Mouse (Mus musculus): ENCODE measurements around the gene Dnajb13. TPM values are rescaled to one million over a fixed set of nuclear protein-coding genes. Genes with fewer than 3 reads are reported as not detected.

The Dnajb13 gene
- polyA plus RNA-seq, 1 experiment from 2014 or later = 0.14 TPM

DNA sequence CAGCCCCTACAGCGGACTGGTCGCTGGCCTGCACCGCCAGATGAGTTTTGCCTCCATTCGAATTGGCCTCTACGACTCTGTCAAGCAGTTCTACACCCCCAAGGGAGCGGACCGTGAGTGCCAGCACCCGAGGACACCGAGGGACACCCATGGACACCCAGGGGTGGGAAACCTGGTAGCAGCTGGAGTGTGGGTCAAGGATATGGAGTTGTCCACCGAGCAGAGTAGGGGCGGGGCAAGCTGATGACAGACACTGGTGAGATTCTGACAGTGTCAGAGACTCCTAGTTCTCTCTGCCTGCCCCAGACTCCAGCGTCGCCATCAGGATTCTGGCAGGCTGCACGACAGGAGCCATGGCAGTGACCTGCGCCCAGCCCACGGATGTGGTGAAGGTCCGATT is 34.6 kb downstream of the Dnajb13 start:
- no peaks in the 10 kb centered on the region for H3K4me1 ChIP-seq
- H3K4me3 ChIP-seq = no peak overlapping the region
- H3K4me2 ChIP-seq (replicated peaks) = no peak overlapping the region
- H3K36me3 ChIP-seq = no peaks in the 10 kb centered on the region
- ATAC-seq (ENCODE audit: insufficient number of reproducible peaks, insufficient read depth, low FRiP score, low TSS enrichment) = no peak
- WGBS = 80% methylated on average over 17 of the region's 17 CpGs
- H3K9ac ChIP-seq = no peak overlapping the region
- H3K27ac ChIP-seq = no peak overlapping the region
- H3K27me3 ChIP-seq = no peaks in the 10 kb centered on the region
- H3K9me3 ChIP-seq = no peaks in the 10 kb centered on the region

DNA sequence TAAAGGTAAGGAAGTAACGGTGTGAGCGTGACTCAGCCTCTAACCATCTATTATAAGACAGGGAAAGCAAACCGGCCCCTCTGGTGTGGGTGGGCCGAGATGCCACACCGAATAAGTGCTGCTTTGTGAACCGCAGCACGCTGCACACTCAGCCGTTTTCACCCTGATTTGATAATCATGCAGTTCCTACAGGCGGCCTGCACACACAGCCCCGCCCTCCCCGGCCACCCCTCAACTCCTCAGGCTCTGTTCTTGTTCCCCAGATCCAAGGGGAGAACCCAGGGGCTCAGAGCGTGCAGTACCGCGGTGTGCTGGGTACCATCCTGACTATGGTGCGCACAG is 35.0 kb downstream of the Dnajb13 start:
- Histone ChIP-seq H3K4me1 (no peaks in the 10 kb centered on the region), H3K4me3 (no peak overlapping the region), H3K9me3 (no peaks in the 10 kb centered on the region), H3K27ac (no peak overlapping the region), H3K9ac (0 out of 2 replicates have a peak overlapping the region, but pooled peaks have one; percentile 8), H3K36me3 (no peaks in the 10 kb centered on the region), H3K4me2 (replicated peaks) (no peak overlapping the region), H3K27me3 (no peaks in the 10 kb centered on the region)
- no peak for ATAC-seq (ENCODE audit: insufficient number of reproducible peaks, insufficient read depth, low FRiP score, low TSS enrichment)
- WGBS = 70% methylated on average over 15 of the region's 15 CpGs

DNA sequence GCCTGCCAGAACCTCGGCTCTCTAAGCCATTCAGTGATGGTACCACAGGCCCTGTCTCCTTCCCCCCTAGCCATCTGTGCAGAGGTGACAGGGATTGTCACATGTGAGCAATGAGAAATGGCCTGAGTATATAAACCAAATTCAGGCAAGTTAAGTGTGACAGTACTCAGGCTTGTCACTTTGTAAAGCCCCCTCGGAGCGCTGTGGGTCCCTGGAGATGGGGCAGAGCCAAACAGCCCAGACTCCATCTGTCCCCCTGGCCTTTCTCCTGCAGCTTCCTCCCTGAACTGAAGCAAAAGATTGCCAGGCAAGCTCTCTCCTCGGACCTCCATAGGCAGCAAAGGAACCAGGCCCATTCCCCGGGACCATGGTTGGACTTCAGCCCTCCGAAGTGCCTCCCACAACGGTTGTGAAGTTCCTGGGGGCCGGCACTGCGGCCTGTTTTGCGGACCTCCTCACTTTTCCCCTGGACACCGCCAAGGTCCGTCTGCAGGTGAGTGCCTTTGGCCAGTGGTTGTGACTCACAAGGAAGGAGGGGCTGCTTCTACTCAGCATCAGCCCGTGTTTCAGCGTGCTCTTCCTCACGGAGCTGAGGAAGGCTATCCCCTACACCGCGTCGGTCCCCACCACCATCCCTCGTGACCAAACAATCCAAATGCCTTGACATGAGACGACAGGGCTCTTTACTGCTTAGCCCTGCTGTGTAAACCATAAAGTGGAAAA is 35.5 kb downstream of the Dnajb13 start:
- H3K4me2 ChIP-seq (replicated peaks) = no peak overlapping the region
- 0 out of 2 replicates have a peak overlapping the region, but pooled peaks have one; percentile 8 for H3K9ac ChIP-seq
- H3K4me3 ChIP-seq = no peak overlapping the region
- no peaks in the 10 kb centered on the region for H3K9me3 ChIP-seq
- H3K27me3 ChIP-seq = no peaks in the 10 kb centered on the region
- H3K36me3 ChIP-seq = no peaks in the 10 kb centered on the region
- WGBS = 82% methylated on average over 20 of the region's 20 CpGs
- no peak for ATAC-seq (ENCODE audit: insufficient number of reproducible peaks, insufficient read depth, low FRiP score, low TSS enrichment)
- H3K4me1 ChIP-seq = no peaks in the 10 kb centered on the region
- H3K27ac ChIP-seq = no peak overlapping the region

DNA sequence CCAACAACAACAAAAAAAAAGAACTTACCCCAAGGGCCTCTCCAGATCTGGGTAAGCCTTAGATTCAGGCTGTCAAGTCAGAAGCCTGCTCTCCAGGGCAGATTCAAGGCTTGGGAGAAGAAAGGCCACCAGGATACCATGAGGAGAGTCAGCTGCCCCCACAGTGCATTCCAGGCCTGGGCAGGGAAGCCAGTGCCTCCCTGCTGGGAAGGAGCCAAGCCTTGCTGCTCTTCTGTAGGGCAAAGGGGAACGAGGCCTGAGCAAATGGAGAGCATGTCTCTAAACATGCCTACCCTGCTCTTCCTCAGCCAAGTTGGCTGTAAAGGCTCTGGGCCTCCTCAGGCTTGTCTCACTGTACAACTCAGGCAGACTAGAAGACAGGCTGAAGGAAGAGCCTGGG is 40.1 kb downstream of the Dnajb13 start:
- Histone ChIP-seq H3K4me3 (no peak overlapping the region), H3K9ac (no peak overlapping the region), H3K4me2 (replicated peaks) (no peak overlapping the region), H3K4me1 (no peaks in the 10 kb centered on the region), H3K36me3 (peaks cover 8% of the 10 kb centered on the region; the same call in 1 of the 2 replicates), H3K27ac (no peak overlapping the region), H3K27me3 (no peaks in the 10 kb centered on the region), H3K9me3 (no peaks in the 10 kb centered on the region)
- no peak for ATAC-seq (ENCODE audit: insufficient number of reproducible peaks, insufficient read depth, low FRiP score, low TSS enrichment)
- 70% methylated on average over 1 of the region's 1 CpGs for WGBS

DNA sequence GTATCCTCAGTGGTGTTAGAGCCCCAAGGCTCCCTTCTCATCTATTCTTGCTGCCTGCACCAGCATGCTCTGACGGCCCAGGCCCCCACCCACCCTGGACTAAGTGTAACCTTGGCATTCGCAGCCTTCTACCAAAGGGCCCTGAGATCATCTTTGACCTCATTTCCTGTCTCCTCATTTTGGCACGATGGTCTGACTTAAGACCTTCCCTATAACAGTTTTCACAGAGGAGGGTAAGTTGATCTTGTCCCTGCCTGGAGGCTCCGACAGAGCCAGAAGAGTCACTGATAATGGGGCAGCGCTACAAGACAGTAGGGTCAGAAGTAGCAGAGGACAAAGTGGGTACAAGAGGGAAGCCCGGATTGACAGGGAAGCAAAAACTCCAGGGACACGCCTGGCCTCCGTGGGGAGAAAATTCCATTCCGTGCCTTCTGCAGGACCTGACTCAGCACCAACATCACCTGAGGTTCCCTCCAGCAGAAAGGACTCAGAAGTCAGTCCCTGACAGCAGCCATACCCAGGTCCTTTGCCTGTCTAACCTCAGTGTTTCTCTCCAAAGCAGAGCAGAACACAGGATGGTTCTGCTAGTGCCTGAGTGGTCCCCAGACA is 40.8 kb downstream of the Dnajb13 start:
- H3K4me2 ChIP-seq (replicated peaks) = no peak overlapping the region
- H3K36me3 ChIP-seq = peaks cover 15% of the 10 kb centered on the region
- no peak for ATAC-seq (ENCODE audit: insufficient number of reproducible peaks, insufficient read depth, low FRiP score, low TSS enrichment)
- H3K27me3 ChIP-seq = no peaks in the 10 kb centered on the region
- H3K9me3 ChIP-seq = no peaks in the 10 kb centered on the region
- H3K4me3 ChIP-seq = no peak overlapping the region
- no peak overlapping the region for H3K27ac ChIP-seq
- no peaks in the 10 kb centered on the region for H3K4me1 ChIP-seq
- 80% methylated on average over 9 of the region's 9 CpGs for WGBS
- H3K9ac ChIP-seq = no peak overlapping the region

DNA sequence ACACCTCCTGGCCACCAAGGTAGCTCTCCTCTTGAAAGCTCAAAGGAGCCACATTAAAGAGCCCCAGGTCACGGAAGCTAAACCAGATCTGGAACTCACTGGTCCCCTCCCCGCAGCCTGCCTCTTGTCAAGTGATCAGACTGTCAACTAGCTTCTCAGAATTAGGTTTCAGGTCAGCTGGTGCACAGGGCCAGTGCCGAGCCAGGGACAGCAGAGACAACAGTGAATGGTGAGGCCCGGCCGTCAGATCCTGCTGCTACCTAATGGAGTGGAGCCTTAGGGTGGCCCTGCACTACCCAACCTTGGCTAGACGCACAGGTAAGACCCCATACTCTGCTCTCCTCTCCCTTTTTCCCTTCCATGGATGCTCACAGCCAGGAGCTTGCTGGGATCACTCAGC is 42.0 kb downstream of the Dnajb13 start, which contains the start of gene Ucp3:
Gene Ucp3 (plus strand): TSS at position 214 of the 400 bp plus-strand sequence.
- peaks cover 22% of the 10 kb centered on the region for H3K36me3 ChIP-seq
- 76% methylated on average over 6 of the region's 6 CpGs for WGBS
- no peak within 1 kb of the TSS for H3K4me3 ChIP-seq
- H3K9me3 ChIP-seq = no peaks in the 10 kb centered on the region
- no peaks in the 10 kb centered on the region for H3K27me3 ChIP-seq
- no peaks in the 10 kb centered on the region for H3K4me1 ChIP-seq
- no peak for ATAC-seq (ENCODE audit: insufficient number of reproducible peaks, insufficient read depth, low FRiP score, low TSS enrichment)
- no peak within 1 kb of the TSS for H3K4me2 ChIP-seq (replicated peaks)
- no peak within 1 kb of the TSS for H3K9ac ChIP-seq
- no peak within 1 kb of the TSS for H3K27ac ChIP-seq

DNA sequence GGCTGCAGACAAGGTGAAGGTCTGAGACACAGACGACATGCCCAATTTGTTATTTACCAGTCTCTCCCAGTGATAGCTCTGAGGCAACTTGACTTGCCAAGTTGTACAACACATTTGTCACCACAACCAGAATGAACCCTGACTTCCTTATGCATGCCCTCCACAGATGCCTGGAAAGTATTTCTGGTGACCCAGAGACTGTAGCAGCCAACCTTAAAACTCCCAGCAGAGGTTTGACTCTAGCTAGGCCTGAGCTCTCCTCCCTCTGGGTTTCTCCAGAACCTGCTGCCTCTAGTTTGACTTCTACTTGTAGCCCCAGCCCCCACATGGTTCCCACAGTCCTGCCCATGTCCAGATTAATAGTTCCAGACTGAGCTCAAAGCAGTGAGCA is 43.4 kb downstream of the Dnajb13 start:
- H3K4me2 ChIP-seq (replicated peaks) = no peak overlapping the region
- H3K27ac ChIP-seq = no peak overlapping the region
- ATAC-seq (ENCODE audit: insufficient number of reproducible peaks, insufficient read depth, low FRiP score, low TSS enrichment) = no peak
- no peak overlapping the region for H3K4me3 ChIP-seq
- H3K9ac ChIP-seq = no peak overlapping the region
- WGBS = 95% methylated on average over 1 of the region's 1 CpGs
- H3K27me3 ChIP-seq = no peaks in the 10 kb centered on the region
- no peaks in the 10 kb centered on the region for H3K9me3 ChIP-seq
- H3K36me3 ChIP-seq = peaks cover 22% of the 10 kb centered on the region
- no peaks in the 10 kb centered on the region for H3K4me1 ChIP-seq

DNA sequence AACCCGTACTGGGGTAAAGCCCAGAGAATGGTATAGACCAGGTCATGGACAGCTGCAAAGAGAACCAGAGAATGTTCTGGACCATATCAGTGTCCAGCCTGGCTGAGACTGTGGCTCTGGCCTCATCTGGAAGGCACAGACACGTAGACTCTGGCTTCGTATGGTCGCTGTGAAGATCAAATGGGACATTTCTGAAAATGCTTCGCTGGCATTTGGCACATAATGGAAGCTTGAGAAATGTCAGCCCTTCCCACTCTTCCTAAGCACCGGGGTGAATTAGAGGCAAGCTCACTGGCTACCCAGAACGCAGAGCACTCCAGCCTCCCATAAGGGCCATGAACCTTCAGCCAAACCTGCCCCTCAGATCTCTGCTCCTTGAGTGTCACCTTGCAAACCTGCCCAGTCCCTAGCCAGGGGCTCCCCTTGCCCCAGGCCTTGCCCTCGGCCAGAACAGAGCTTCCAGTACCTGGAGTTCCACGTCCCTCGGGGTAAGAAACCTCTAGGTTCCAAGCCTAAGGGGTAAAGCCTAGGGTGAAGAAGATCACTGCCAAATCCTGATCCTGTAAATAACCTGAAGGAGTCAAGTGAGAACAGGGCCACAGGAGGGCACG is 43.9 kb downstream of the Dnajb13 start:
- ATAC-seq (ENCODE audit: insufficient number of reproducible peaks, insufficient read depth, low FRiP score, low TSS enrichment) = no peak
- WGBS = 90% methylated on average over 11 of the region's 11 CpGs

DNA sequence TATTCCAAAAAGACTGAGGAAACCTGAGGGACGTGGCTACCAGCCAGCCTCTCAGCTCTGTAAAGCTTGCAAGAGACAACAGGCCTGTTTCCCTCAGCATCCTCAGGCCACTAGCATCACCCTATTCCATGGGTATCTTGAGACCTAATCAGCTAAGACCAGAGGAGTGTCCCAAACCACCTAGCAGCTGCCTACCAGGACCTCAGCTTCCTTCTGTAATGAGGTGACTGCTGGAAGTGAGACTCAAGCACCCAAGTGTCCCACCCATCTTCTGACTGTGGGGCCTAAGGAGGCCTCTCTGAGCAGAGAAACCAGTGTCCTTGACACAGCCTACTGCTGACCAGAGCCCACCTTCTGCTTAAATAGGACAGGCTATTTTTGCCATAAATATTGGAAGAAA is 45.3 kb downstream of the Dnajb13 start:
- WGBS = 75% methylated on average over 1 of the region's 1 CpGs
- Histone ChIP-seq H3K27ac (no peak overlapping the region), H3K36me3 (peaks cover 29% of the 10 kb centered on the region)

More for the DNA sequence above, 43.9 kb downstream of the Dnajb13 start:
- no peak overlapping the region for H3K9ac ChIP-seq
- H3K27ac ChIP-seq = no peak overlapping the region
- H3K27me3 ChIP-seq = no peaks in the 10 kb centered on the region
- no peaks in the 10 kb centered on the region for H3K9me3 ChIP-seq
- H3K36me3 ChIP-seq = peaks cover 22% of the 10 kb centered on the region
- no peak overlapping the region for H3K4me3 ChIP-seq
- H3K4me2 ChIP-seq (replicated peaks) = no peak overlapping the region
- no peaks in the 10 kb centered on the region for H3K4me1 ChIP-seq

DNA sequence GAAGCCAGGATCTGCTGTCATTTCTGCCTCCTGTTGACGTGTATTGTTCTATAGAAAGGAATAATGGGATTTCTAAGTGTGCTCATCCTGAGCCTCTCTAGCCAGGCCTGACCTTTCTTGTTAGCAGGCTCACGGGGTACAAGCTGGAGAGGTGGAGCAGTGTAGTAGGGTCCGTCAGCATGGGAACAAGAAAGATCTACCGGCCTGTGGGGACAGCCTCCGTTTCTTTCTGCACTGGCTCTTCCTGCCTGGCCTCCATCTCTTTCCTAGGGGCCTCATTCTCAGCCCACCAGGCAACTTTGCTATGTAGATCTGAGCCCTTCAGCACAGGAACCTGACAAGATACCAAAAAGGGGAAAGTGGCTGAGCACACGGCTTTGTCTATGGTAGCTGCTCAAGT is 46.0 kb downstream of the Dnajb13 start:
- H3K36me3 ChIP-seq = peaks cover 34% of the 10 kb centered on the region
- no peak for ATAC-seq (ENCODE audit: insufficient number of reproducible peaks, insufficient read depth, low FRiP score, low TSS enrichment)
- H3K9me3 ChIP-seq = no peaks in the 10 kb centered on the region
- 0 out of 2 replicates have a peak, but pooled peaks cover 4% of the 10 kb centered on the region for H3K4me1 ChIP-seq
- no peak overlapping the region for H3K4me2 ChIP-seq (replicated peaks)
- H3K9ac ChIP-seq = no peak overlapping the region
- H3K27me3 ChIP-seq = no peaks in the 10 kb centered on the region
- 86% methylated on average over 6 of the region's 6 CpGs for WGBS
- no peak overlapping the region for H3K27ac ChIP-seq
- no peak overlapping the region for H3K4me3 ChIP-seq

More for the DNA sequence above, 45.3 kb downstream of the Dnajb13 start:
- Histone ChIP-seq H3K4me1 (0 out of 2 replicates have a peak, but pooled peaks cover 4% of the 10 kb centered on the region), H3K27me3 (no peaks in the 10 kb centered on the region), H3K9me3 (no peaks in the 10 kb centered on the region), H3K9ac (no peak overlapping the region), H3K4me3 (no peak overlapping the region), H3K4me2 (replicated peaks) (no peak overlapping the region)
- ATAC-seq (ENCODE audit: insufficient number of reproducible peaks, insufficient read depth, low FRiP score, low TSS enrichment) = no peak

DNA sequence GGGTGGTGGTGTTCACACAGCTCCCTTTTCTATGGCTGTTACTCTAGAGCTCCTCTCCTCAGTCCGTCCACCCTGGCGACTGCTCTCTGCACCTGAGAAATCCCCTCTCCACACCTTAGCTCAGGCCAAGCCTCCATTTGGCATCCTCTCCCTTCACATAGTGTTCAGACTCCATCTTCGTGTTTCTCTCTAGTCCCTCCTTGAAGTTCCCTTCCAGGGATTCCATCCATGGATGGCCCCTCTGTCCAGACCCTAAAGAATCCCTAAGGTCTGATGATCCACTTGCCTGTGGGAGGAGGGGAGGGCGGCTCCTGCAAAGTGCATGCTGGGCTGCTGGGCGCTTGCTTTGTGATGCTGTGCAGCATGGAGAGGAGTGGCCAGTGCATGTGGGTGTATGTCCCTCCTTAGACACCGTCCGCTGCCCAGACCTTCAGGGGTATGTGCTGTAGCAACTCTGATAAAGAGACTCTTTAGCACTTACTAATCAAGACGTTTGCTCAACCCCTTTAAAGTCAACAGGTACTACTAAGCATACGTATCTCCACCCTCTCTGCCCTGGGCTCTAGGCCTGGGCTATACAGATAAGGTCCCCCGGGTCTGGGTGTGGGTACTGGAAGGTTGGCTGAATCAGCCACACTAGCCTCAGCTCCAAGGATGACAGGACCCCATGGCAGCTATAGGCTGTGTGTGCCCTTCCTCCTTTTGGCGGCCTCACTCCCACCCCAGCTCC is 47.8 kb downstream of the Dnajb13 start:
- WGBS = 86% methylated on average over 11 of the region's 11 CpGs
- no peak overlapping the region for H3K4me2 ChIP-seq (replicated peaks)
- no peak for ATAC-seq (ENCODE audit: insufficient number of reproducible peaks, insufficient read depth, low FRiP score, low TSS enrichment)
- H3K9me3 ChIP-seq = no peaks in the 10 kb centered on the region
- no peaks in the 10 kb centered on the region for H3K27me3 ChIP-seq
- no peak overlapping the region for H3K27ac ChIP-seq
- no peak overlapping the region for H3K9ac ChIP-seq
- 0 out of 2 replicates have a peak, but pooled peaks cover 4% of the 10 kb centered on the region for H3K4me1 ChIP-seq
- H3K36me3 ChIP-seq = peaks cover 43% of the 10 kb centered on the region
- H3K4me3 ChIP-seq = no peak overlapping the region
